Mouse (Mus musculus): ENCODE data around the gene Irx2. TPM values are rescaled to one million over a fixed set of nuclear protein-coding genes. Genes with fewer than 3 reads are reported as not detected.

Irx2 gene
- not detected in 2 replicates for polyA plus RNA-seq (2012; ENCODE audit: low replicate concordance)

GRCm38 (mm10) chr13:72628462-72628916 lies at the start of gene Irx2:
TSS of gene Irx2 (plus strand) at chr13:72628820.

